Mouse (Mus musculus) heart, embryonic 16.5 days (tissue): Measurements from ENCODE around the gene Hoxd9. TPM values are rescaled to one million over a fixed set of nuclear protein-coding genes. Genes with fewer than 3 reads are reported as not detected.

ENCODE experiments used
- ATAC-seq: fragments of 200-750 bp; cut with Nextera tagmentation; replicated peaks from 2 replicates; pipeline ENCODE4 v1.8.0; 2017; ENCODE audit warnings: moderate number of reproducible peaks; ENCODE audit not compliant: insufficient read depth, low FRiP score; ENCODE audit errors: extremely low read depth
- H3K27ac ChIP-seq: fragments of 300-500 bp; sonication (generic); 2 replicates; pipeline ENCODE4 v1.5.1; 2014; ENCODE audit warnings: mild to moderate bottlenecking, low read length, control low read depth, moderate library complexity
- H3K27me3 ChIP-seq: fragments of 300-500 bp; sonication (generic); 2 replicates; pipeline ENCODE4 v1.6.1; 2014; ENCODE audit warnings: low read length, mixed read lengths; ENCODE audit not compliant: control insufficient read depth, insufficient read depth
- H3K36me3 ChIP-seq: fragments of 300-500 bp; sonication (generic); 2 replicates; pipeline ENCODE4 v1.6.1; 2014; ENCODE audit not compliant: control insufficient read depth, insufficient read depth
- H3K4me1 ChIP-seq: fragments of 300-500 bp; sonication (generic); 2 replicates; pipeline ENCODE4 v1.6.1; 2014; ENCODE audit warnings: low read length, mixed read lengths; ENCODE audit not compliant: control insufficient read depth, insufficient read depth
- H3K4me2 ChIP-seq: fragments of 300-500 bp; sonication (generic); 2 replicates; pipeline ENCODE4 v1.6.1; 2014; ENCODE audit warnings: low read depth, mild to moderate bottlenecking, control low read depth, low read length
- H3K4me3 ChIP-seq: fragments of 300-500 bp; sonication (generic); 2 replicates; pipeline ENCODE4 v1.5.1; 2014; ENCODE audit warnings: mild to moderate bottlenecking, control low read depth, low read length
- H3K9ac ChIP-seq: fragments of 300-500 bp; sonication (generic); 2 replicates; pipeline ENCODE4 v1.6.1; 2014; ENCODE audit warnings: low read length, control low read depth
- H3K9me3 ChIP-seq: fragments of 300-500 bp; sonication (generic); replicated peaks from 2 replicates; pipeline ENCODE4 v1.6.1; 2016; ENCODE audit warnings: low read length; ENCODE audit not compliant: control insufficient read depth
- WGBS: fragments of 180-500 bp; shearing (Covaris S2); extraction: QIAGEN DNeasy Blood & Tissue Kit; methylation state at CpG from one replicate; pipeline ENCODE4 v1.1.7; 2014; 5-methylcytosine and 5-hydroxymethylcytosine counted together
- polyA plus RNA-seq: library from polyadenylated mRNA; unstranded; fragments of >200 nt; fragmentation: Nextera tagmentation; extraction: Ambion mirVana; gene quantifications from 2 replicates; pipeline ENCODE4 v1.2.1, GENCODE M21; 2015

The Hoxd9 gene
- polyA plus RNA-seq, 1 experiment from 2014 or later, result 0.21 TPM

DNA sequence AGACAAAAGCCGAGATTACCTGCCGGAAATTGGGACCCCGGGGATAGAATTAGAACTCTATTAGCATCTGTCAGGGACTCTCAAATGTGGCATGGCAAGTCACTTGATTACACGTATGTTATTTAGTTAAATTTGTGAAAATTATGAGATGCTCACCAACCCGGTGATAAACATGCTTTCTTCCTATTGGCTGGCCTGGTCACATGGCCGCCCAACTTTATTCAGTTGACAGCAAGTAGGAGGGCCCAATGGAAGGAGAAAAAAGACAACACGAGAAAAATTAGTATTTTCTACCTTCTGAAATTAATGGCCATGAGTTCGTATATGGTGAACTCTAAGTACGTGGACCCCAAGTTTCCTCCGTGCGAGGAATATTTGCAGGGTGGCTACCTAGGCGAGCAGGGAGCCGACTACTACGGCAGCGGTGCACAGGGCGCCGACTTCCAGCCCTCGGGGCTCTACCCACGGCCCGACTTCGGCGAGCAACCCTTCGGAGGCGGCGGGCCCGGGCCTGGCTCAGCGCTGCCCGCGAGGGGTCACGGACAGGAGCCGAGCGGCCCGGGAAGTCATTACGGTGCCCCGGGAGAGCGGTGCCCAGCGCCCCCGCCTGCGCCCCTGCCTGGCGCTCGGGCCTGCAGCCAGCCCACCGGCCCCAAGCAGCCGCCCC is 29.6 kb downstream of the Hoxd9 start:
- no peak overlapping the region for H3K9ac ChIP-seq
- WGBS, result 2% methylated on average over 43 of the region's 43 CpGs
- no peaks in the 10 kb centered on the region for H3K36me3 ChIP-seq
- H3K4me1 ChIP-seq, result 0 out of 2 replicates have a peak, but pooled peaks cover 3% of the 10 kb centered on the region
- H3K4me3 ChIP-seq, result peak overlapping the region; percentile 36
- peaks cover 93% of the 10 kb centered on the region for H3K27me3 ChIP-seq
- no peaks in the 10 kb centered on the region for H3K9me3 ChIP-seq
- no peak for ATAC-seq
- H3K27ac ChIP-seq, result no peak overlapping the region
- H3K4me2 ChIP-seq, result peak overlapping the region; percentile 51

DNA sequence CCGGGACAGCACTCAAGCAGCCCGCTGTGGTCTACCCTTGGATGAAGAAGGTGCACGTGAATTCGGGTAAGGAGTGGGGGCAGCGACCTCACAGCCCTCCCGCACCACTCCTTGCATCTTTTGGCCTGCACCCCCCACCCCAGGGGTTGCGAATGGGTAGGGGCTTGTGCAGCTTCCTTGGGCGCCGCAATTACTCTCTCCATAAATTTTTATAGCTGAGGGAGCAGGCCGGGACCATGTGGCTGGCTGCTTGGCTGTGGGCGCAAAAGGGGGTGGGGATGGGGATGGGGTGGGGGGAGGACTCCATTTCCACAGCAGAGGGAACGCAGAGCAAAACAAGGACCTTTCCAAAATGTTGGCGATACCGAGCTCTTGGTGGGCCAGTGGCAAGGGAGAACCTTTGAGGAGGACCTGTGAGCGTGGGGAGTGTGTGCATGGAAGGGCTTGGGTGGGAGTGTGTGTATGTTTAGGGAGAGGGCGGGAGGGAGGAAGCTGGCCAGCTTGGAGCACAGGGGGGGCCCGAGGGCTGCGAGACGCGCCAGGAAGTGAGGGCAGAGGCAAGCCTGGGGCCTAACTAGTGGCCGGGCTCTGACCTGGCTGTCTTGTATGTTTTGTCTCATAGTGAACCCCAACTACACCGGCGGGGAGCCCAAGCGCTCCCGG is 30.2 kb downstream of the Hoxd9 start:
- no peaks in the 10 kb centered on the region for H3K9me3 ChIP-seq
- no peak overlapping the region for H3K9ac ChIP-seq
- H3K4me1 ChIP-seq, result 0 out of 2 replicates have a peak, but pooled peaks cover 3% of the 10 kb centered on the region
- peak overlapping the region; percentile 36 for H3K4me3 ChIP-seq
- H3K4me2 ChIP-seq, result peak overlapping the region; percentile 51
- H3K36me3 ChIP-seq, result no peaks in the 10 kb centered on the region
- no peak for ATAC-seq
- WGBS, result 3% methylated on average over 25 of the region's 25 CpGs
- H3K27me3 ChIP-seq, result peaks cover 93% of the 10 kb centered on the region
- H3K27ac ChIP-seq, result no peak overlapping the region

DNA sequence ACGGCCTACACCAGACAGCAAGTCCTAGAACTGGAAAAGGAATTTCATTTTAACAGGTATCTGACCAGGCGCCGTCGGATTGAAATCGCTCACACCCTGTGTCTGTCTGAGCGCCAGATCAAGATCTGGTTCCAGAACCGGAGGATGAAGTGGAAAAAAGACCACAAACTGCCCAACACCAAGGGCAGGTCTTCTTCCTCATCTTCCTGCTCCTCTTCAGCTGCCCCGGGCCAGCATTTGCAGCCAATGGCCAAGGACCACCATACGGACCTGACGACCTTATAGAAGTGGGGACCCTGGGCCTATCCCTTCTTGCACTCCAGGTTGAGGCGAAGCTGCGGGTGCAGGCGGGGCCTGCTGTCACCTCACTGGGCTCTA is 30.8 kb downstream of the Hoxd9 start:
- Histone ChIP-seq H3K4me2 (no peak overlapping the region), H3K4me1 (0 out of 2 replicates have a peak, but pooled peaks cover 3% of the 10 kb centered on the region), H3K9me3 (no peaks in the 10 kb centered on the region), H3K36me3 (no peaks in the 10 kb centered on the region), H3K9ac (no peak overlapping the region), H3K27ac (no peak overlapping the region), H3K27me3 (peaks cover 91% of the 10 kb centered on the region), H3K4me3 (no peak overlapping the region)
- 10% methylated on average over 13 of the region's 13 CpGs for WGBS
- ATAC-seq, result no peak

DNA sequence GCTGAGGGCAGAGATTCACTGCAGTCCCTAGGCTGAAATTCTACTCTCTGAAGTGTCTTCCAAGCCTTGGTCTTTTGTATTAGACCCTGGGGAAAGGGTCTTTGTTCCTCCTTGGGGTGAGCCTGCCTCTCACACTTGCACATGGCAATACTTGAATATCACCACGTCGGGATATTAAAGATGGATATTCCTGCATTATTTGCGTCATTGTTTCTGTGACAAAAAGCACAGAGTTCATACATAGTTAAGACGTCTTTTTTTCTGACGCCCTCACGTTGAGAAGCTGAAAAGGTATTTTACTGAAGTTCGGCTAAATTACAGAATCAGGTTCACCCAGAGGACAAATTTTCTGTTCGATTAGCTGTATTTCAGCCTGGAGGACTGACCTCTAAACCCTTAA is 32.8 kb downstream of the Hoxd9 start:
- H3K36me3 ChIP-seq, result no peaks in the 10 kb centered on the region
- no peak overlapping the region for H3K4me2 ChIP-seq
- H3K27ac ChIP-seq, result no peak overlapping the region
- H3K4me1 ChIP-seq, result 0 out of 2 replicates have a peak, but pooled peaks cover 3% of the 10 kb centered on the region
- H3K9ac ChIP-seq, result no peak overlapping the region
- no peaks in the 10 kb centered on the region for H3K9me3 ChIP-seq
- no peak for ATAC-seq
- no peak overlapping the region for H3K4me3 ChIP-seq
- WGBS, result 18% methylated on average over 8 of the region's 8 CpGs
- peaks cover 90% of the 10 kb centered on the region for H3K27me3 ChIP-seq

DNA sequence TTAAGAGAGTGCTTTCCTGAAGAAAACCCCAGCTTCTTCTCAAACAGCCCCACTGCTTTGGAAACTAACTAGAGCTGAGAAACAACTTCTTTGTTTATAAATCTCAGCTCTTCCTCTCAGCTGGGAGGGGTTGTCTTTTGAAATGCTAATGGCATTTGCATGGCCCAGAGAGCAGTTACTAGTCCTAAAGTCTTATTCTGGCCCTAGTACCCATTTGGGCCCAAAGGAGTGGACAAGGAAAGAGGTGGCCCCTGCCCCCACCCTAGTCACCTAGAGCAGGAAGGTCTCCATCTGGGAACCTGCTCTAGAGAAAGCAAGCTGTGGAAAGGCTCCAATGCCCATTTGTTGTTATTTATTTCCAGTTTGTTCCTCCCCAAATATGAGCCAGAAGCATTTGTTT is 33.5 kb downstream of the Hoxd9 start:
- peaks cover 5% of the 10 kb centered on the region; the same call in 1 of the 2 replicates for H3K4me1 ChIP-seq
- no peaks in the 10 kb centered on the region for H3K36me3 ChIP-seq
- H3K4me2 ChIP-seq, result no peak overlapping the region
- H3K9ac ChIP-seq, result no peak overlapping the region
- no peak overlapping the region for H3K27ac ChIP-seq
- H3K9me3 ChIP-seq, result no peaks in the 10 kb centered on the region
- peaks cover 90% of the 10 kb centered on the region for H3K27me3 ChIP-seq
- ATAC-seq, result no peak
- H3K4me3 ChIP-seq, result no peak overlapping the region

DNA sequence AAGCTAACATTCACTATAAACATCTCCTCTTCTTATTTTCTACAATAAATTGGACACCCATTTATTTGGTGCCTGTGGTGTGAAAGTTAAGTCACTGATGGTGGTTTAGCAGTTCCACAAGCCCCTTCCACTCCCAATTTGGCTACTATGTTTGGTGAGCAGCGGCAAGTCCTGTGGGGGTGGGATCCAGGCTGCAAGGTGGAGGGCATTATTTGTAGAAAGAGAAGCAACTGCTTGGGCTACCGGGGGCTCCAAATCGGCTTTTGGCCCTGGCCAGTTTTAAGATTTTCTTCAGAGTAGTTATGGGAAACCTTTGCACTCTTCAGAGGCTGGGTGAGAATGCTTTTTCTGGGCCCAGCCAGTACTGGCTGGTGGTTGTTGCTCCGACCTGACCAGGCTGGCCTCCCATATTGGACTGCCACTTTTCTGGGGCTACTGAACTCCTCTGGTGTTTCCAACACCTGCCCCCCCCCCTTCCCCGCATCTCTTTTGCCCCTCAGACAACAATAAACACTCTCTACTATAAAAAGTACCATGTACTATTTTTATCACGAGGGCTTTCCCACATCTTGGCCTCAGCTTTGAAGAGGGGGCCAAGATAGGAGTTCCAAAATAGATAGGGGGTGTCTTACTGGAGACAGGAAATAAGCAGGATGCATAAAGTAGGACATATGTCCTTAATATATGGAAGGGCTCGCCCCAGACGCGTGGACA is 34.4 kb downstream of the Hoxd9 start:
- no peaks in the 10 kb centered on the region for H3K36me3 ChIP-seq
- no peak overlapping the region for H3K27ac ChIP-seq
- peaks cover 7% of the 10 kb centered on the region; the same call in 1 of the 2 replicates for H3K4me1 ChIP-seq
- H3K9ac ChIP-seq, result no peak overlapping the region
- H3K9me3 ChIP-seq, result no peaks in the 10 kb centered on the region
- 12% methylated on average over 9 of the region's 9 CpGs for WGBS
- H3K4me3 ChIP-seq, result no peak overlapping the region
- peaks cover 91% of the 10 kb centered on the region for H3K27me3 ChIP-seq
- H3K4me2 ChIP-seq, result no peak overlapping the region
- no peak for ATAC-seq

DNA sequence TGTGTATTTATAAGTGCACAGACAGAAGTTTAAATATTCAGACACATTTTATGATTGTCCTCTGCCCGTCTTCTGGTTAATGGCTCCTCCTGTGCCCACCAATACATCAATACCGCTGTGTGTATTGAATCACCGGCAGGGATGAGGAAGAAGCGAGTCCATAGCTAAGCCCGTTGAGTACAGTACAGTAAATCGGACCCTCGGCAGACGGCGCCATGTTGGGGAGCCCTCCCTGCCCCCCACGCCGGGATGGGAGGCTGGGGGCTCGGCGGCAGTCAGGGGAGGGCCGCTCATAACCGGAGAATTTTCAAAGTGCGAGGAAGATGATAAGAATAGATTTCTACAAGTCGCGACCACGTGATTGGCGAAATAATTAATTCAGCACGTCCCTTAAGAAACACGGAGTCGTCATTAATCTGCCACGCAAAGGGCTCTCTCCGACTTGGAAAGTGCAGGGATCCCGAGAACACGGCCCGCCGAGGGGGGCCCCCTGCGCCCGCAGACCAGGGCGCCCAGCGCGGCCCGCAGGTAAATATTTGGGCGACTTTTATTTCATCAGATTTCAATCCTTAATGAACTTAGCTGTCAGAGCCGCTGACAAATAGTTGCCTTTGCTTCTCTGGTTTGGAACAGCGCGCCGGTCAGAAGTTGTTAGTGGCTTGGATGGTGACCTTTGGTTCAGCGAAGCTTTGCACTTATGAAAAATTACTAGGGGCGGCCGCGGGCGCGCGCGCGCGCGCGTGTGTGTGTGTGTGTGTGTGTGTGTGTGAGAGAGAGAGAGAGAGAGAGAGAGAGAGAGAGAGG is 35.2 kb downstream of the Hoxd9 start:
- peak overlapping the region; percentile 13; the same call in 1 of the 2 replicates for H3K4me3 ChIP-seq
- H3K4me1 ChIP-seq, result peaks cover 4% of the 10 kb centered on the region; the same call in 1 of the 2 replicates
- H3K27me3 ChIP-seq, result peaks cover 91% of the 10 kb centered on the region
- H3K4me2 ChIP-seq, result peak overlapping the region; percentile 5; the same call in 1 of the 2 replicates
- no peaks in the 10 kb centered on the region for H3K36me3 ChIP-seq
- H3K9ac ChIP-seq, result no peak overlapping the region
- ATAC-seq, result no peak
- no peaks in the 10 kb centered on the region for H3K9me3 ChIP-seq
- WGBS, result 2% methylated on average over 52 of the region's 52 CpGs
- no peak overlapping the region for H3K27ac ChIP-seq

DNA sequence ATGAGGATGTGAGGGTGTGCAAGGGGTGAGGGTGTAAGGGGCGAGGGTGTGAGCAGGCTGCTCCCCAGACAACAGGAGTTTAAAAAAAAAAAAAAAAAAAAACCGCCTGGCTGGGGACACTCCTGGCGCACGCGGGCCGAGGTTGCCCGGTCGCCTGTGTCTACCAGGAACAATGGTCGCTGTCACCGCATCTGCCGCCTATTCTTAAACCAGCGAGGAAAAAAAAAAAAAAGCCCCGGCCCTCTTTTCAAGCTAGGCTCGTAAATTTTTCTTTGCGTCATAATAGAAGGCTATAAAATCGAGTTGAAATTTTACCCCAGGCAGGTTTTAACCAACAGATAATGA is 35.8 kb downstream of the Hoxd9 start:
- Histone ChIP-seq H3K27me3 (peaks cover 91% of the 10 kb centered on the region), H3K4me3 (no peak overlapping the region), H3K9ac (no peak overlapping the region)

More for the DNA sequence above, 35.8 kb downstream of the Hoxd9 start:
- no peak for ATAC-seq
- H3K27ac ChIP-seq, result no peak overlapping the region
- no peaks in the 10 kb centered on the region for H3K36me3 ChIP-seq
- 3% methylated on average over 16 of the region's 16 CpGs for WGBS
- peaks cover 4% of the 10 kb centered on the region; the same call in 1 of the 2 replicates for H3K4me1 ChIP-seq
- no peak overlapping the region for H3K4me2 ChIP-seq
- no peaks in the 10 kb centered on the region for H3K9me3 ChIP-seq
